Mouse (Mus musculus) lung, postnatal 0 days (tissue): ENCODE measurements around the gene Rita1.

ENCODE experiments used
- CTCF ChIP-seq: IDR thresholded peaks from 2 replicates; pipeline ENCODE4 v1.5.1; 2016; ENCODE audit warnings: antibody characterized with exemption, mild to moderate bottlenecking
- EP300 ChIP-seq: IDR thresholded peaks from 2 replicates; pipeline ENCODE4 v1.6.1; 2016; ENCODE audit warnings: antibody characterized with exemption, mild to moderate bottlenecking, control low read depth

DNA sequence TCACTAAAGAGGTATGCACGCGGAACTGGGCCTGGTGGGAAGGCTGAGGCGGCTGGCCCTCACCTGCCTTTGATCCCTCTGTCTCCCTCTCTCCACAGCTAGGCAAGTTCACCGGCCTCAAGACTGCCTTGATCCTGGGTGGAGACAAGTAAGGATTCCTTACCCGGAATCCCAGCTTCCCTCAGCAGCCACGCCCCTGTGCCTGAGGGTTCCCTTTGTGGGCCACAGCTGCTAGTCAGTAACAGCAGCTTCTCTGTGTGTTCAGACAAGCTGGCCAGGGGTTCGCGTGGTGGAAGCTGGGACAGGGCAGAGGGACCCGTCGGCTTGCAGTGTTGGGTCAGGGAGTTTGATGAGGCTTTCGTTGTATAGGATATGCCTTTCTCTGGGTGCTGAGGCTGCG lies 6.4 kb upstream of the Rita1 start:
- no peak for TF ChIP-seq EP300
- TF ChIP-seq CTCF = no peak
